Comparison of ENCODE assay signal across 15 mouse cellular contexts in the genomic region with DNA sequence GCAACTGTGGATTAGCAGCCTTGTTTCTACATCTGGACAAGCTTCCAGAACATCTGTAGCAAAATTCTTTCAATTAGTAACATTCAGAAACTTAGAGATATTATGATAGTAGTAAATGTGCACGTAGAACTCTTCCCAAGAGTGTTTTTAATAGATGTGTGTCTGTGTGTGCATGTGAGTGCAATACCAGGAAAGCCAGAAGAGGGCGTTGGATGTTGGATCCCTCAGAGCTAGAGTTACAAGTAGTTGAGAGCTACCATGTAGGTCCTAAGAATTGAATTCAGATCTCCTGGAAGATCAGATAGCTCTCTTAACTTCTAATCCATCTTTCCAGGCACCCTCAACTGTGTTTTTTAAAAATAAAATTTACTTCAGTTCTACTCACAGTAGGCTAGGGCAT. TPM values are rescaled to one million over a fixed set of nuclear protein-coding genes. Genes with fewer than 3 reads are reported as not detected.
A peak's percentile ranks its signal among the peaks of the same experiment; 100 is the strongest.
DNase-seq lines count a peak whose midpoint lies in the region; ATAC-seq and TF ChIP-seq lines count a peak whose summit lies in the region.
"Had no signal": no experiment of that assay in that cellular context is flagged by ENCODE, and none has a peak within 500 bp of the region (broad histone marks: within the 10 kb centered on the region; RNA-seq: fewer than 3 reads in every experiment).

No protein-coding gene starts in this region.

- H3K4me3 ChIP-seq in intestine, postnatal 0 days (ENCODE audit: low read depth, low read length), result no peak overlapping the region
- no peak overlapping the region for H3K4me3 ChIP-seq in intestine, embryonic 16.5 days (ENCODE audit: low read length)
- H3K4me3 ChIP-seq in thymus, adult 2 months (ENCODE audit: control insufficient read depth, insufficient read depth, low read length), result no peak overlapping the region
- H3K4me3 ChIP-seq in cerebellum, adult 2 months (replicated peaks; ENCODE audit: insufficient read depth, low read depth, low read length), result no peak overlapping the region
- H3K4me3 ChIP-seq: erythroblast, embryonic 14.5 days had no signal

- ATAC-seq in intestine, postnatal 0 days, result no peak
- no peak for ATAC-seq in intestine, embryonic 16.5 days

- no peak overlapping the region for H3K9ac ChIP-seq in intestine, postnatal 0 days (ENCODE audit: low read depth, low read length)
- H3K9ac ChIP-seq in intestine, embryonic 16.5 days (ENCODE audit: low read depth, low read length), result no peak overlapping the region

- peak; percentile 41 for TF ChIP-seq CTCF in intestine, postnatal 0 days (IDR thresholded peaks at IDR 0.05; ENCODE audit: low read depth)
- no peak for TF ChIP-seq CTCF in thymus, adult 2 months (IDR thresholded peaks at IDR 0.05; ENCODE audit: borderline replicate concordance, control insufficient read depth, extremely low read depth, insufficient read depth, low read length, poor library complexity)
- no peak for TF ChIP-seq CTCF in cerebellum, adult 2 months (IDR thresholded peaks at IDR 0.05; ENCODE audit: borderline replicate concordance, insufficient read depth, low read depth, low read length)

- WGBS in intestine, postnatal 0 days, result 78% methylated on average over 2 of the region's 2 CpGs
- 72% methylated on average over 2 of the region's 2 CpGs for WGBS in intestine, embryonic 16.5 days
- 83% methylated on average over 2 of the region's 2 CpGs for WGBS in thymus, adult 2 months
- 69% methylated on average over 2 of the region's 2 CpGs for WGBS in cerebellum, adult 2 months

- H3K4me1 ChIP-seq in intestine, postnatal 0 days (replicated peaks; ENCODE audit: control insufficient read depth, insufficient read depth, low read length), result peaks cover 2% of the 10 kb centered on the region
- H3K4me1 ChIP-seq in intestine, embryonic 16.5 days (ENCODE audit: control insufficient read depth, insufficient read depth, low read length), result peaks cover 21% of the 10 kb centered on the region
- peaks cover 40% of the 10 kb centered on the region for H3K4me1 ChIP-seq in thymus, adult 2 months (replicated peaks; ENCODE audit: control insufficient read depth, insufficient read depth, low read length)
- H3K4me1 ChIP-seq in cerebellum, adult 2 months (ENCODE audit: control insufficient read depth, insufficient read depth, low read length), result peaks cover 12% of the 10 kb centered on the region

- TF ChIP-seq POLR2A in thymus, adult 2 months (IDR thresholded peaks at IDR 0.05; ENCODE audit: control insufficient read depth, extremely low read depth, insufficient read depth, low read length, poor library complexity), result no peak
- no peak for TF ChIP-seq POLR2A in cerebellum, adult 2 months (IDR thresholded peaks at IDR 0.05; ENCODE audit: borderline replicate concordance, insufficient read depth, low read length)

- DNase-seq in thymus, postnatal 4 days, result peak; percentile 59
- no peak for DNase-seq in thymus, adult 2 months
- peak; percentile 73 for DNase-seq in ZHBTc4 (ENCODE audit: low read depth, low spot score)
- no peak for DNase-seq in cerebellum, adult 2 months
- DNase-seq in gastrocnemius, postnatal 10 days, result no peak
- DNase-seq: kidney, postnatal 14 days; lung, adult 2 months; right cerebral cortex, adult 18-20 months had no signal

- no peaks in the 10 kb centered on the region for H3K9me3 ChIP-seq in intestine, postnatal 0 days (ENCODE audit: control insufficient read depth)
- H3K9me3 ChIP-seq in intestine, embryonic 16.5 days (ENCODE audit: control insufficient read depth, low read length), result no peaks in the 10 kb centered on the region
- H3K9me3 ChIP-seq: G1E had no signal

- no peak overlapping the region for H3K4me2 ChIP-seq in intestine, postnatal 0 days (replicated peaks; ENCODE audit: low read depth)
- H3K4me2 ChIP-seq in intestine, embryonic 16.5 days (ENCODE audit: low read depth, low read length), result no peak overlapping the region

- no peaks in the 10 kb centered on the region; the same call in 1 of the 2 replicates for H3K36me3 ChIP-seq in intestine, postnatal 0 days (ENCODE audit: control insufficient read depth, insufficient read depth)
- no peaks in the 10 kb centered on the region for H3K36me3 ChIP-seq in intestine, embryonic 16.5 days (ENCODE audit: control insufficient read depth, insufficient read depth, low read length)
- H3K36me3 ChIP-seq in thymus, adult 2 months (ENCODE audit: control insufficient read depth, insufficient read depth, low read length), result no peaks in the 10 kb centered on the region

- no peak overlapping the region for H3K27ac ChIP-seq in intestine, postnatal 0 days (ENCODE audit: low read depth, low read length)
- H3K27ac ChIP-seq in intestine, embryonic 16.5 days (ENCODE audit: low read length), result no peak overlapping the region
- no peak overlapping the region for H3K27ac ChIP-seq in thymus, adult 2 months (ENCODE audit: control insufficient read depth, insufficient read depth, low read length)
- H3K27ac ChIP-seq in cerebellum, adult 2 months (ENCODE audit: insufficient read depth, low read length), result no peak overlapping the region

- H3K27me3 ChIP-seq in intestine, postnatal 0 days (replicated peaks; ENCODE audit: control insufficient read depth, insufficient read depth, low read length), result no peaks in the 10 kb centered on the region
- H3K27me3 ChIP-seq in intestine, embryonic 16.5 days (replicated peaks; ENCODE audit: control insufficient read depth, insufficient read depth, low read length), result no peaks in the 10 kb centered on the region
- no peaks in the 10 kb centered on the region for H3K27me3 ChIP-seq in thymus, adult 2 months (ENCODE audit: control insufficient read depth, insufficient read depth, low read length)
- no peaks in the 10 kb centered on the region for H3K27me3 ChIP-seq in cerebellum, adult 2 months (ENCODE audit: control insufficient read depth, insufficient read depth, low read length)

RNA-seq across cellular contexts. Expression of a gene that starts 4.1 kb away (rescaled TPM):
- polyA plus RNA-seq in intestine, postnatal 0 days (2015; fragmentation: Nextera tagmentation; extraction: Ambion mirVana), result 26.1 and 26.5 TPM in 2 replicates
- polyA plus RNA-seq in intestine, embryonic 16.5 days (2015; fragmentation: Nextera tagmentation; extraction: Ambion mirVana), result 27.8 and 28.1 TPM in 2 replicates
- polyA plus RNA-seq in thymus, adult 2 months (2012; rRNA removed), result 39.5 and 46.5 TPM in 2 replicates
- polyA plus RNA-seq in cerebellum, adult 2 months (2012; rRNA removed), result 31.0 and 31.9 TPM in 2 replicates
- 10 to 100 TPM; 13.0 to 14.5 TPM for total RNA-seq in gastrocnemius, postnatal 10 days (2021)

RNA-seq across cellular contexts. Expression of a gene that starts 4.3 kb away (rescaled TPM):
- 0.04 TPM in 1 of 2 replicates, not detected in the other for polyA plus RNA-seq in intestine, postnatal 0 days (2015; fragmentation: Nextera tagmentation; extraction: Ambion mirVana)
- 0.06 TPM in 1 of 2 replicates, not detected in the other for polyA plus RNA-seq in intestine, embryonic 16.5 days (2015; fragmentation: Nextera tagmentation; extraction: Ambion mirVana)
- 0.08 and 0.16 TPM in 2 replicates for polyA plus RNA-seq in thymus, adult 2 months (2012; rRNA removed)
- polyA plus RNA-seq in cerebellum, adult 2 months (2012; rRNA removed), result 0.08 TPM in 1 of 2 replicates, not detected in the other
- total RNA-seq in gastrocnemius, postnatal 10 days (2021), result not detected
- total RNA-seq: gastrocnemius, postnatal 4 days; megakaryocyte, adult 5-6 weeks had no signal
- polyA plus RNA-seq: erythroblast, embryonic 14.5 days; G1E; spleen, adult 2 months had no signal

Comparison
In these comparisons a context has a peak if more than half of its experiments do, and no peak if none do; other contexts are left out.
1. DNase-seq: peak in thymus, postnatal 4 days (single experiment) and ZHBTc4 (single experiment); none in thymus, adult 2 months (single experiment), cerebellum, adult 2 months (0 of 2) and gastrocnemius, postnatal 10 days (single experiment).